Mouse (Mus musculus): ENCODE measurements around the gene Lrpprc. TPM values are rescaled to one million over a fixed set of nuclear protein-coding genes. Genes with fewer than 3 reads are reported as not detected.

The Lrpprc gene
- total and polyA plus RNA-seq, 3 experiments: 16.7 to 121 (median 111) TPM

DNA sequence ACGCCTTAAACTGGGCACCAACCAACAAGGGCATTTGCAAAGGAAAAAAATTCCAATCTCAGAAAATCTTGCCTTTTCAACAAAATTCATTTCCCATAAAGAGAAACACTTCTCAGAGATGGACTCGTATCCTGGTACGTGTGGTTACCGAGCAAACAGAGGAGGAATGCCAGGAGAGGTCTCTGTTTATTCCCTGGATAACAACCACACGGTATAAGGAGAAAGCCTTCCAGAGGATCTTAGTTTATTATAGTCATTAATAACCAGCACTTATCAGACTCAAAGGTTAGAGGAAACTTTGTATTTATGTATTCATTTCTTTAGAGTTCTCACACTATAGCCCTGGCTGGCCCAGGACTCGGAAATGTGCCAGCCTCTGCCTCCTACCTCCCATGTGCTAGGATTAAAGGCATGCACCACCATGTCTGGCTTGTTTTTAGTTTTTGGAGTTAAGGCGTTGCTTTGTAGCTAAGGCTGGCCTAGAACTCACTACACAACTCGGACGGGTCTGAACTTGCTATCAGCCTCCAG, 42.4 kb downstream of the Lrpprc start:
- no peak for TF ChIP-seq GATA2 (IDR thresholded peaks at IDR 0.05; ENCODE audit: borderline replicate concordance, low read depth, low read length)
- TF ChIP-seq GATA1 (IDR thresholded peaks at IDR 0.05; ENCODE audit: borderline replicate concordance, low read length): no peak
- TF ChIP-seq CTCF (IDR thresholded peaks at IDR 0.05; ENCODE audit: low read depth, low read length): no peak
- TF ChIP-seq TAL1 (conservative IDR thresholded peaks at IDR 0.05; ENCODE audit: low read depth, low read length): no peak
- TF ChIP-seq POLR2AphosphoS5 (IDR thresholded peaks at IDR 0.05; ENCODE audit: insufficient replicate concordance, low read depth, low read length): no peak
- Histone ChIP-seq H3K4me3 (ENCODE audit: low read depth, low read length) (no peak overlapping the region), H3K9me3 (replicated peaks) (no peaks in the 10 kb centered on the region), H3K4me1 (ENCODE audit: insufficient read depth, low read depth, low read length) (0 out of 2 replicates have a peak, but pooled peaks cover 1% of the 10 kb centered on the region), H3K27me3 (ENCODE audit: insufficient read depth, low read length) (no peaks in the 10 kb centered on the region), H3K36me3 (replicated peaks) (peaks cover 81% of the 10 kb centered on the region)
- no peak for DNase-seq (ENCODE audit: low spot score)
- ATAC-seq (ENCODE audit: extremely low read depth, insufficient number of reproducible peaks, low FRiP score, poor library complexity, severe bottlenecking): no peak

GRCm38 (mm10) chr17:84747212-84747611, 43.4 kb downstream of the Lrpprc start:
- no peak for ATAC-seq (ENCODE audit: extremely low read depth, insufficient number of reproducible peaks, low FRiP score, poor library complexity, severe bottlenecking)
- H3K9me3 ChIP-seq (replicated peaks): no peaks in the 10 kb centered on the region
- no peaks in the 10 kb centered on the region for H3K27me3 ChIP-seq (ENCODE audit: insufficient read depth, low read length)
- 0 out of 2 replicates have a peak, but pooled peaks cover 3% of the 10 kb centered on the region for H3K4me1 ChIP-seq (ENCODE audit: insufficient read depth, low read depth, low read length)
- peaks cover 82% of the 10 kb centered on the region for H3K36me3 ChIP-seq (replicated peaks)
- DNase-seq (ENCODE audit: low spot score): no peak
- H3K4me3 ChIP-seq (ENCODE audit: low read depth, low read length): no peak overlapping the region
- TF ChIP-seq GATA1 (IDR thresholded peaks at IDR 0.05; ENCODE audit: borderline replicate concordance, low read length) (no peak), GATA2 (IDR thresholded peaks at IDR 0.05; ENCODE audit: borderline replicate concordance, low read depth, low read length) (no peak)

- H3K4me1 ChIP-seq (ENCODE audit: insufficient read depth, low read depth, low read length): 0 out of 2 replicates have a peak, but pooled peaks cover 3% of the 10 kb centered on the region
- H3K27me3 ChIP-seq (ENCODE audit: insufficient read depth, low read length): no peaks in the 10 kb centered on the region
- TF ChIP-seq GATA2 (IDR thresholded peaks at IDR 0.05; ENCODE audit: borderline replicate concordance, low read depth, low read length): no peak
- no peak for TF ChIP-seq GATA1 (IDR thresholded peaks at IDR 0.05; ENCODE audit: borderline replicate concordance, low read length)
- no peak for TF ChIP-seq POLR2AphosphoS5 (IDR thresholded peaks at IDR 0.05; ENCODE audit: insufficient replicate concordance, low read depth, low read length)
- TF ChIP-seq CTCF (IDR thresholded peaks at IDR 0.05; ENCODE audit: low read depth, low read length): no peak
- TF ChIP-seq TAL1 (conservative IDR thresholded peaks at IDR 0.05; ENCODE audit: low read depth, low read length): no peak
- no peak for DNase-seq (ENCODE audit: low spot score)
- H3K4me3 ChIP-seq (ENCODE audit: low read depth, low read length): no peak overlapping the region
- H3K9me3 ChIP-seq (replicated peaks): no peaks in the 10 kb centered on the region
- peaks cover 78% of the 10 kb centered on the region for H3K36me3 ChIP-seq (replicated peaks)
- no peak for ATAC-seq (ENCODE audit: extremely low read depth, insufficient number of reproducible peaks, low FRiP score, poor library complexity, severe bottlenecking)
Observed at GRCm38 (mm10) chr17:84745001-84745400, 45.6 kb downstream of the Lrpprc start.

GRCm38 (mm10) chr17:84744256-84744655, 46.3 kb downstream of the Lrpprc start:
- TF ChIP-seq TAL1 (conservative IDR thresholded peaks at IDR 0.05; ENCODE audit: low read depth, low read length): no peak
- TF ChIP-seq CTCF (IDR thresholded peaks at IDR 0.05; ENCODE audit: low read depth, low read length): no peak
- TF ChIP-seq POLR2AphosphoS5 (IDR thresholded peaks at IDR 0.05; ENCODE audit: insufficient replicate concordance, low read depth, low read length): no peak
- no peak for TF ChIP-seq GATA1 (IDR thresholded peaks at IDR 0.05; ENCODE audit: borderline replicate concordance, low read length)
- no peak for TF ChIP-seq GATA2 (IDR thresholded peaks at IDR 0.05; ENCODE audit: borderline replicate concordance, low read depth, low read length)
- DNase-seq (ENCODE audit: low spot score) (no peak), ATAC-seq (ENCODE audit: extremely low read depth, insufficient number of reproducible peaks, low FRiP score, poor library complexity, severe bottlenecking) (no peak)
- H3K9me3 ChIP-seq (replicated peaks): no peaks in the 10 kb centered on the region
- H3K27me3 ChIP-seq (ENCODE audit: insufficient read depth, low read length): no peaks in the 10 kb centered on the region
- peaks cover 76% of the 10 kb centered on the region for H3K36me3 ChIP-seq (replicated peaks)
- 0 out of 2 replicates have a peak, but pooled peaks cover 3% of the 10 kb centered on the region for H3K4me1 ChIP-seq (ENCODE audit: insufficient read depth, low read depth, low read length)
- H3K4me3 ChIP-seq (ENCODE audit: low read depth, low read length): no peak overlapping the region

- H3K4me1 ChIP-seq (ENCODE audit: insufficient read depth, low read depth, low read length): 0 out of 2 replicates have a peak, but pooled peaks cover 2% of the 10 kb centered on the region
- TF ChIP-seq POLR2AphosphoS5 (IDR thresholded peaks at IDR 0.05; ENCODE audit: insufficient replicate concordance, low read depth, low read length): no peak
- TF ChIP-seq CTCF (IDR thresholded peaks at IDR 0.05; ENCODE audit: low read depth, low read length): no peak
- H3K27me3 ChIP-seq (ENCODE audit: insufficient read depth, low read length): no peaks in the 10 kb centered on the region
- H3K4me3 ChIP-seq (ENCODE audit: low read depth, low read length): no peak overlapping the region
- H3K9me3 ChIP-seq (replicated peaks): no peaks in the 10 kb centered on the region
- ATAC-seq (ENCODE audit: extremely low read depth, insufficient number of reproducible peaks, low FRiP score, poor library complexity, severe bottlenecking): no peak
- DNase-seq (ENCODE audit: low spot score): no peak
- peaks cover 76% of the 10 kb centered on the region for H3K36me3 ChIP-seq (replicated peaks)
Observed at GRCm38 (mm10) chr17:84738073-84738797, 52.4 kb downstream of the Lrpprc start.

- Histone ChIP-seq H3K4me3 (ENCODE audit: low read depth, low read length) (no peak overlapping the region), H3K4me1 (ENCODE audit: insufficient read depth, low read depth, low read length) (0 out of 2 replicates have a peak, but pooled peaks cover 4% of the 10 kb centered on the region), H3K36me3 (replicated peaks) (peaks cover 72% of the 10 kb centered on the region), H3K9me3 (replicated peaks) (no peaks in the 10 kb centered on the region), H3K27me3 (ENCODE audit: insufficient read depth, low read length) (no peaks in the 10 kb centered on the region)
- TF ChIP-seq CTCF (IDR thresholded peaks at IDR 0.05; ENCODE audit: low read depth, low read length) (no peak), TAL1 (conservative IDR thresholded peaks at IDR 0.05; ENCODE audit: low read depth, low read length) (no peak), POLR2AphosphoS5 (IDR thresholded peaks at IDR 0.05; ENCODE audit: insufficient replicate concordance, low read depth, low read length) (no peak), GATA1 (IDR thresholded peaks at IDR 0.05; ENCODE audit: borderline replicate concordance, low read length) (no peak), GATA2 (IDR thresholded peaks at IDR 0.05; ENCODE audit: borderline replicate concordance, low read depth, low read length) (no peak)
- ATAC-seq (ENCODE audit: extremely low read depth, insufficient number of reproducible peaks, low FRiP score, poor library complexity, severe bottlenecking) (no peak), DNase-seq (ENCODE audit: low spot score) (no peak)
Observed at GRCm38 (mm10) chr17:84736719-84737118, 53.9 kb downstream of the Lrpprc start.
